Mouse (Mus musculus): ENCODE data around the gene Bpnt1. TPM values are rescaled to one million over a fixed set of nuclear protein-coding genes. Genes with fewer than 3 reads are reported as not detected.

Bpnt1 gene
- polyA plus RNA-seq, 1 experiment from 2014 or later: 108 TPM

- no peak overlapping the region for H3K4me2 ChIP-seq (ENCODE audit: low read length)
- WGBS: 95% methylated on average over 8 of the region's 8 CpGs
Measured at GRCm38 (mm10) chr1:185353351-185353750, 21.4 kb downstream of the Bpnt1 start.

GRCm38 (mm10) chr1:185354731-185355130 is 22.8 kb downstream of the Bpnt1 start:
- Histone ChIP-seq H3K4me1 (replicated peaks; ENCODE audit: insufficient read depth, low read length) (no peaks in the 10 kb centered on the region), H3K4me3 (replicated peaks; ENCODE audit: low read depth, low read length) (no peak overlapping the region), H3K27ac (no peak overlapping the region), H3K4me2 (ENCODE audit: low read length) (no peak overlapping the region), H3K36me3 (ENCODE audit: insufficient read depth, low read length) (peaks cover 35% of the 10 kb centered on the region), H3K9ac (ENCODE audit: low read depth, low read length) (no peak overlapping the region), H3K9me3 (replicated peaks; ENCODE audit: low read length) (no peaks in the 10 kb centered on the region), H3K27me3 (ENCODE audit: insufficient read depth, low read length) (no peaks in the 10 kb centered on the region)
- DNase-seq (ENCODE audit: low spot score) (no peak), ATAC-seq (replicated peaks; ENCODE audit: low FRiP score, low read depth) (no peak)
- TF ChIP-seq CTCF (IDR thresholded peaks at IDR 0.05; ENCODE audit: low read depth): no peak
- 61% methylated on average over 4 of the region's 4 CpGs for WGBS

More at GRCm38 (mm10) chr1:185353351-185353750, 21.4 kb downstream of the Bpnt1 start:
- no peak overlapping the region for H3K4me3 ChIP-seq (replicated peaks; ENCODE audit: low read depth, low read length)
- no peak overlapping the region for H3K9ac ChIP-seq (ENCODE audit: low read depth, low read length)
- DNase-seq (ENCODE audit: low spot score) (no peak), ATAC-seq (replicated peaks; ENCODE audit: low FRiP score, low read depth) (no peak)
- H3K4me1 ChIP-seq (replicated peaks; ENCODE audit: insufficient read depth, low read length): no peaks in the 10 kb centered on the region
- H3K27ac ChIP-seq: no peak overlapping the region
- no peak for TF ChIP-seq CTCF (IDR thresholded peaks at IDR 0.05; ENCODE audit: low read depth)
- no peaks in the 10 kb centered on the region for H3K27me3 ChIP-seq (ENCODE audit: insufficient read depth, low read length)
- H3K9me3 ChIP-seq (replicated peaks; ENCODE audit: low read length): no peaks in the 10 kb centered on the region
- H3K36me3 ChIP-seq (ENCODE audit: insufficient read depth, low read length): peaks cover 39% of the 10 kb centered on the region

GRCm38 (mm10) chr1:185356246-185356645 is 24.3 kb downstream of the Bpnt1 start:
- no peak overlapping the region for H3K4me3 ChIP-seq (replicated peaks; ENCODE audit: low read depth, low read length)
- H3K4me2 ChIP-seq (ENCODE audit: low read length): no peak overlapping the region
- no peak overlapping the region for H3K27ac ChIP-seq
- 94% methylated on average over 8 of the region's 8 CpGs for WGBS
- H3K9ac ChIP-seq (ENCODE audit: low read depth, low read length): no peak overlapping the region
- DNase-seq (ENCODE audit: low spot score) (no peak), ATAC-seq (replicated peaks; ENCODE audit: low FRiP score, low read depth) (no peak)
- no peak for TF ChIP-seq CTCF (IDR thresholded peaks at IDR 0.05; ENCODE audit: low read depth)
- H3K27me3 ChIP-seq (ENCODE audit: insufficient read depth, low read length): no peaks in the 10 kb centered on the region
- H3K36me3 ChIP-seq (ENCODE audit: insufficient read depth, low read length): peaks cover 27% of the 10 kb centered on the region
- no peaks in the 10 kb centered on the region for H3K9me3 ChIP-seq (replicated peaks; ENCODE audit: low read length)
- H3K4me1 ChIP-seq (replicated peaks; ENCODE audit: insufficient read depth, low read length): no peaks in the 10 kb centered on the region

GRCm38 (mm10) chr1:185358211-185358610 is 26.3 kb downstream of the Bpnt1 start:
- Histone ChIP-seq H3K4me1 (replicated peaks; ENCODE audit: insufficient read depth, low read length) (0 out of 2 replicates have a peak, but pooled peaks cover 5% of the 10 kb centered on the region), H3K9me3 (replicated peaks; ENCODE audit: low read length) (no peaks in the 10 kb centered on the region), H3K36me3 (ENCODE audit: insufficient read depth, low read length) (peaks cover 12% of the 10 kb centered on the region; the same call in 1 of the 2 replicates), H3K27me3 (ENCODE audit: insufficient read depth, low read length) (no peaks in the 10 kb centered on the region), H3K27ac (no peak overlapping the region), H3K4me2 (ENCODE audit: low read length) (no peak overlapping the region), H3K9ac (ENCODE audit: low read depth, low read length) (no peak overlapping the region), H3K4me3 (replicated peaks; ENCODE audit: low read depth, low read length) (no peak overlapping the region)
- WGBS: 84% methylated on average over 4 of the region's 4 CpGs
- DNase-seq (ENCODE audit: low spot score) (no peak), ATAC-seq (replicated peaks; ENCODE audit: low FRiP score, low read depth) (no peak)
- TF ChIP-seq CTCF (IDR thresholded peaks at IDR 0.05; ENCODE audit: low read depth): no peak

GRCm38 (mm10) chr1:185362677-185363520 is 30.9 kb downstream of the Bpnt1 start, which contains the start of gene Eprs:
Eprs (plus strand) TSS chr1:185363044.
- no peaks in the 10 kb centered on the region for H3K9me3 ChIP-seq (replicated peaks; ENCODE audit: low read length)
- peak within 1 kb of the TSS; percentile 94 for H3K4me3 ChIP-seq (replicated peaks; ENCODE audit: low read depth, low read length)
- H3K9ac ChIP-seq (ENCODE audit: low read depth, low read length): peak within 1 kb of the TSS; percentile 92
- DNase-seq (ENCODE audit: low spot score): peak; percentile 98
- peak within 1 kb of the TSS; percentile 77 for H3K4me2 ChIP-seq (ENCODE audit: low read length)
- no peaks in the 10 kb centered on the region for H3K27me3 ChIP-seq (ENCODE audit: insufficient read depth, low read length)
- under 1% methylated on average over 83 of the region's 92 CpGs for WGBS
- peaks cover 5% of the 10 kb centered on the region; the same call in 1 of the 2 replicates for H3K36me3 ChIP-seq (ENCODE audit: insufficient read depth, low read length)
- peaks cover 12% of the 10 kb centered on the region; the same call in 1 of the 2 replicates for H3K4me1 ChIP-seq (replicated peaks; ENCODE audit: insufficient read depth, low read length)
- no peak for TF ChIP-seq CTCF (IDR thresholded peaks at IDR 0.05; ENCODE audit: low read depth)
- ATAC-seq (replicated peaks; ENCODE audit: low FRiP score, low read depth): peak; percentile 97
- peak within 1 kb of the TSS; percentile 95 for H3K27ac ChIP-seq

- no peaks in the 10 kb centered on the region for H3K9me3 ChIP-seq (replicated peaks; ENCODE audit: low read length)
- peak; percentile 40 for ATAC-seq (replicated peaks; ENCODE audit: low FRiP score, low read depth)
- no peak for TF ChIP-seq CTCF (IDR thresholded peaks at IDR 0.05; ENCODE audit: low read depth)
- H3K27ac ChIP-seq: peak overlapping the region; percentile 95
- 2% methylated on average over 22 of the region's 22 CpGs for WGBS
- H3K4me3 ChIP-seq (replicated peaks; ENCODE audit: low read depth, low read length): peak overlapping the region; percentile 94
- peak; percentile 88 for DNase-seq (ENCODE audit: low spot score)
- no peaks in the 10 kb centered on the region for H3K27me3 ChIP-seq (ENCODE audit: insufficient read depth, low read length)
- peaks cover 12% of the 10 kb centered on the region; the same call in 1 of the 2 replicates for H3K4me1 ChIP-seq (replicated peaks; ENCODE audit: insufficient read depth, low read length)
- peak overlapping the region; percentile 92 for H3K9ac ChIP-seq (ENCODE audit: low read depth, low read length)
- H3K4me2 ChIP-seq (ENCODE audit: low read length): peak overlapping the region; percentile 77
- H3K36me3 ChIP-seq (ENCODE audit: insufficient read depth, low read length): peaks cover 5% of the 10 kb centered on the region; the same call in 1 of the 2 replicates
Measured at GRCm38 (mm10) chr1:185363526-185364182, 31.7 kb downstream of the Bpnt1 start.

All from kidney, postnatal 0 days (tissue).